Mouse (Mus musculus) heart, postnatal 0 days (tissue): ENCODE data around the gene Crcp. TPM values are rescaled to one million over a fixed set of nuclear protein-coding genes. Genes with fewer than 3 reads are reported as not detected.

Source experiments
- ATAC-seq: fragments of 200-750 bp; cut with Nextera tagmentation; 2 replicates; pipeline ENCODE4 v1.8.0; 2017; ENCODE audit warnings: low read depth, moderate number of reproducible peaks, moderate library complexity; ENCODE audit not compliant: insufficient read depth
- DNase-seq: peaks from one replicate; pipeline ENCODE4 v3.0.0-alpha.2; 2016; ENCODE audit warnings: low spot score
- H3K27ac ChIP-seq: fragments of 300-500 bp; sonication (generic); 2 replicates; pipeline ENCODE4 v1.5.1; 2014; ENCODE audit warnings: low read depth, mild to moderate bottlenecking
- H3K27me3 ChIP-seq: fragments of 300-500 bp; sonication (generic); 2 replicates; pipeline ENCODE4 v1.6.1; 2014; ENCODE audit warnings: low read length, mixed read lengths; ENCODE audit not compliant: control insufficient read depth, insufficient read depth
- H3K36me3 ChIP-seq: fragments of 300-500 bp; sonication (generic); replicated peaks from 2 replicates; pipeline ENCODE4 v1.6.1; 2014; ENCODE audit warnings: low read length, mixed read lengths; ENCODE audit not compliant: control insufficient read depth, insufficient read depth
- H3K4me1 ChIP-seq: fragments of 300-500 bp; sonication (generic); 2 replicates; pipeline ENCODE4 v1.6.1; 2014; ENCODE audit warnings: antibody characterized with exemption; ENCODE audit not compliant: control insufficient read depth, insufficient read depth
- H3K4me2 ChIP-seq: fragments of 300-500 bp; sonication (generic); 2 replicates; pipeline ENCODE4 v1.6.1; 2014; ENCODE audit warnings: low read depth, mild to moderate bottlenecking, low read length, moderate library complexity
- H3K4me3 ChIP-seq: fragments of 300-500 bp; sonication (generic); 2 replicates; pipeline ENCODE4 v1.5.1; 2014; ENCODE audit warnings: low read depth, low read length
- H3K9ac ChIP-seq: fragments of 300-500 bp; sonication (generic); replicated peaks from 2 replicates; pipeline ENCODE4 v1.6.1; 2014; ENCODE audit warnings: low read depth, low read length, mixed read lengths
- H3K9me3 ChIP-seq: fragments of 300-500 bp; sonication (generic); replicated peaks from 2 replicates; pipeline ENCODE4 v1.6.1; 2016; ENCODE audit warnings: low read length; ENCODE audit not compliant: control insufficient read depth
- CTCF ChIP-seq: IDR thresholded peaks from 2 replicates; pipeline ENCODE4 v1.5.1; 2016; ENCODE audit warnings: antibody characterized with exemption, control low read depth, low read depth
- EP300 ChIP-seq: IDR thresholded peaks from 2 replicates; pipeline ENCODE4 v1.6.1; 2016; ENCODE audit warnings: antibody characterized with exemption, low read depth
- WGBS: fragments of 180-500 bp; shearing (Covaris S2); extraction: QIAGEN DNeasy Blood & Tissue Kit; methylation state at CpG from one replicate; pipeline ENCODE4 v1.1.7; 2014; 5-methylcytosine and 5-hydroxymethylcytosine counted together
- polyA plus RNA-seq: library from polyadenylated mRNA; unstranded; fragments of >200 nt; fragmentation: Nextera tagmentation; extraction: Ambion mirVana; gene quantifications from 2 replicates; pipeline ENCODE4 v1.2.1, GENCODE M21; 2015
- total RNA-seq: library from RNA; depleted of rRNA; stranded (reverse); fragments of >200 nt; gene quantifications from 2 replicates; pipeline ENCODE4 v1.2.3, GENCODE M21; 2014; ENCODE audit warnings: low replicate concordance

Gene Crcp
- total and polyA plus RNA-seq, 2 experiments from 2014 or later: 9.7 to 20.8 TPM

- no peak for DNase-seq
- WGBS: 92% methylated on average over 5 of the region's 5 CpGs
- no peak overlapping the region for H3K4me2 ChIP-seq
- peaks cover 8% of the 10 kb centered on the region; the same call in 1 of the 2 replicates for H3K9me3 ChIP-seq
- TF ChIP-seq EP300 (no peak), CTCF (no peak; the same call in 1 of the 2 replicates)
- H3K27me3 ChIP-seq: no peaks in the 10 kb centered on the region
- no peak for ATAC-seq
- no peak overlapping the region for H3K9ac ChIP-seq
- no peak overlapping the region for H3K27ac ChIP-seq
- no peak overlapping the region for H3K4me3 ChIP-seq
- peaks cover 30% of the 10 kb centered on the region for H3K36me3 ChIP-seq
- no peaks in the 10 kb centered on the region for H3K4me1 ChIP-seq
These were observed 18.1 kb upstream of the Crcp start for GRCm38 (mm10) chr5:130010961-130011360.

GRCm38 (mm10) chr5:130015104-130015503 lies 14.0 kb upstream of the Crcp start:
- H3K27ac ChIP-seq: no peak overlapping the region
- H3K4me1 ChIP-seq: no peaks in the 10 kb centered on the region
- WGBS: 98% methylated on average over 3 of the region's 3 CpGs
- no peak overlapping the region for H3K4me2 ChIP-seq
- H3K9ac ChIP-seq: no peak overlapping the region
- ATAC-seq: no peak
- DNase-seq: no peak
- H3K36me3 ChIP-seq: peaks cover 34% of the 10 kb centered on the region
- H3K4me3 ChIP-seq: no peak overlapping the region
- no peaks in the 10 kb centered on the region for H3K27me3 ChIP-seq
- TF ChIP-seq CTCF (no peak), EP300 (no peak)
- peaks cover 8% of the 10 kb centered on the region; the same call in 1 of the 2 replicates for H3K9me3 ChIP-seq

DNA sequence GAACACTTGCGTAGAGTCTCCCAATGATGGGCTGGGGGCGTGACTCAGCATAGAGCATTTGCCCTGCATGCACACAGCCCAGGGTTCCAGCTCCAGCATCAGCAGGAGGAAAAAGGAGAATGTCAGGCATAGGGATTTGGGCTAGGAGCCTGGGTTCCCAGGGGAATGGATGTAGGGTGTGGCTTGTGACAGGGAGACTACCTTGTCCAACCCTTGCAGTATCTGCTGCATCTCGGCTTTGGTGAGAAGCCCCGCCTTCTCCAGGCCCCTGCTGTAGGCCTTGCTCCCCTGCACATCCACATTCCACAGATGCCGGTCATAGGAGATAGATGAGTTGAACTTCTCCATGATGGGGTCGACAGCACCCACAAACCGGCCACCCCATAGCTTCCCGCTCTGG lies 9.6 kb upstream of the Crcp start:
- H3K4me3 ChIP-seq: no peak overlapping the region
- no peaks in the 10 kb centered on the region for H3K9me3 ChIP-seq
- no peak for DNase-seq
- no peaks in the 10 kb centered on the region for H3K4me1 ChIP-seq
- WGBS: 55% methylated on average over 8 of the region's 8 CpGs
- H3K36me3 ChIP-seq: peaks cover 15% of the 10 kb centered on the region
- TF ChIP-seq EP300 (no peak), CTCF (no peak)
- H3K4me2 ChIP-seq: no peak overlapping the region
- H3K9ac ChIP-seq: no peak overlapping the region
- ATAC-seq: no peak
- H3K27ac ChIP-seq: no peak overlapping the region
- no peaks in the 10 kb centered on the region for H3K27me3 ChIP-seq

DNA sequence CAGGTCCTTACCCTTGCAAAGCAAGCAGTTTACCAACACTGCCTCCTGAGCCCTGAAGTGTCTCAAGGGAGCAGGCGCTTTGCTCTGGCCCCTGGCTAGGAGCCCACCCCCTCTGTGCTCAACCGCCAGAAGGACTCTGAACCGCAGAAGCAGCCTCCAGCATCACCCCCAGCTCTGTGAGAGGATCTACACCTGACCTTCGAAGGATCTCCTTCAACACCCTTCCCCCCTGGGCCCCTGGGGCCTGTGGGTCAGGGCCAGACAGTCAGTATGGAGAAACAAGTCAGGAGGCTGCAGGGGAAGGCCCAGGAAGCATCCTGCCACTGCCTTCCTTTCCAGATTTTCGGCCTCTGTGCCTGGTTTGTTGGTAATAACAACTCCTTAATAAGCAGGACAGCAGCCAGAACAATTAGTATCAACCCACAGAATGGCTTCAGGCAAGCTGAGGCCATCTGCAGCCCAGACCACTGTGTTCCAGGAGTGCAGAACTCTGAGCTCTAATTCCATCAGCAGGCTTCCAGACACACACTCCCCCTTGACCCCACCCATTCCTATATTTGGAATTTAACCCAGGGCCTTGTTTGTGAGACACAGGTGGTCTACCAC lies 7.6 kb upstream of the Crcp start:
- DNase-seq: no peak
- TF ChIP-seq CTCF (no peak), EP300 (no peak)
- Histone ChIP-seq H3K4me2 (no peak overlapping the region), H3K9me3 (no peaks in the 10 kb centered on the region), H3K9ac (no peak overlapping the region), H3K36me3 (no peaks in the 10 kb centered on the region), H3K27ac (no peak overlapping the region), H3K4me3 (no peak overlapping the region), H3K4me1 (no peaks in the 10 kb centered on the region), H3K27me3 (no peaks in the 10 kb centered on the region)
- WGBS: 69% methylated on average over 5 of the region's 5 CpGs
- no peak for ATAC-seq

DNA sequence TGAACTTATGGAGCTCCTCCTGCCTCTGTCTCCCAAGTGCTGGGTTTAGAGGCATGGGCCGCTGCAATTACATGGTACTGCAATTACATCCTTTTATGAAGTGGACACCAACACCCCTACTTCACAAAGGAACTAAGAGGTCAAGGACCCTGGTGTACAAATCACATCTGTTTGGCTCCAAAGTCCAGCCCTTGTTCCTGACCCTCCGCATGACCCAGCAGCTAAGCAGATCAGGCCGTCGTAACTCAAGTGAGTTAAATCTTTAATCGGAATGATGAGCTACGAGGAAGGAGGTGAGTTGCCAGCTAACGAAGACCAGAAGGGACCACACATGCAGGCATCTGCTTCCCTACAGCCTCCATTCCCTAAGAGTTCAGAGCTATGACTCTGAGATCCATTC lies 6.7 kb upstream of the Crcp start:
- no peak overlapping the region for H3K4me3 ChIP-seq
- 85% methylated on average over 7 of the region's 7 CpGs for WGBS
- H3K36me3 ChIP-seq: no peaks in the 10 kb centered on the region
- no peak for TF ChIP-seq CTCF
- no peak for TF ChIP-seq EP300
- DNase-seq (no peak), ATAC-seq (no peak)
- H3K9ac ChIP-seq: no peak overlapping the region
- no peak overlapping the region for H3K4me2 ChIP-seq
- H3K9me3 ChIP-seq: no peaks in the 10 kb centered on the region
- no peaks in the 10 kb centered on the region for H3K4me1 ChIP-seq
- H3K27ac ChIP-seq: no peak overlapping the region
- H3K27me3 ChIP-seq: no peaks in the 10 kb centered on the region

DNA sequence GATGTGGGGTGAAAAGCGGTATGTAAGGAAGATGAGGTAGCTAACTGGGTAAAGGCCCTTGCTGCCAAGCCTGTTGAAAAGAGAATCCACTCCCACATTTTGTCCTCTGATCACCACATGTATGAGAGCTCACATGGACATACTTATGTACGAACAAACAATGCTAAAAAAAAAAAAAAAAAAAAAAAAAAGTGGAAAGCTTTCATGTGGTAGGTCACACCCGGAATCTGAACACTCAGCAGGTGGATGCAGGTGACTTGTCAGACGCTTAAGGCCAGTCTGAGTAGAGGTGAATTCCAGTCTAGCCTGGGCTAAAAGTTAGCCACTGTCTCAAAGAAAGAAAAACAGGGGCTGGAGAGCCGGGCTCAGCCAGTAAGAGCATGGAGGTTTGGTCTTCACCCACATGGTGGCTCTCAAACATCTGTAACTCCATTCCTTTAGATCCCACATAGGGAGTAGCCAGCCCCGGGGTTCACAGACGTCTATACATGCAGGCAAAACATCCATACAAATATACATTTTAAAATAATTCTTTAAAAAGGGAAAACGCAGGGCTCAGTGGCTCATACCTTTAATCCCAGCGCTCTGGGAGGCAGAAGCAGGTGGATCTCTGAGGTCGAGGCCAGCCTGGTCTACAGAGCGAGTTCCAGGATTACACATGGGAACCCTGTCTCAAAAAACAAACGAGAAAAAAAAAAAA lies 5.9 kb upstream of the Crcp start:
- Histone ChIP-seq H3K36me3 (no peaks in the 10 kb centered on the region), H3K4me1 (no peaks in the 10 kb centered on the region), H3K27me3 (no peaks in the 10 kb centered on the region), H3K27ac (no peak overlapping the region), H3K4me2 (peak overlapping the region; percentile 89), H3K9ac (no peak overlapping the region; the same call in 1 of the 2 replicates), H3K4me3 (peak overlapping the region; percentile 65), H3K9me3 (no peaks in the 10 kb centered on the region)
- DNase-seq (no peak), ATAC-seq (no peak)
- WGBS: 40% methylated on average over 12 of the region's 12 CpGs
- TF ChIP-seq EP300 (no peak), CTCF (no peak)
